Mouse (Mus musculus): ENCODE results near the gene Car14. TPM values are rescaled to one million over a fixed set of nuclear protein-coding genes. Genes with fewer than 3 reads are reported as not detected.

Gene Car14
- polyA plus RNA-seq, 1 experiment from 2014 or later, result 2.0 TPM

DNA sequence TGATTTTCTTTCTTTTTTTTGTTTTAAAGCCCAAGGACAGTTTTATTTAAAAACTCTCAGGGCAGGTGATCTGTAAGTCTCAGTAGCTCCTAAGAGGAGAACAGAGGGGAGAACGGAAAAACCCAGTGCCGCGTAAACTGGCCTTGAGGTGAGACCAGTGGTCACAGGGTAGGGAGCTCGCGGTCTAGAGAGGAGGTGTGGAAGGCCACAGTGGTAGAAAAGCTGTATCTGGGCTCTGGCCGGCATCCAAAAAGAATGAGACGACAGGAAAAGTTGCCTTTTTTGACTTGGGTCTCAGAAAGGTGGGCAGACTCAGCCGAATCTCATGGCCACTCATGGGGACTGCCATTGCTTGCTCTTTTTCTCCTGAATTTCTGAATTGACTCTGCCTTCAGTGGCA is 33.7 kb upstream of the Car14 start:
- Histone ChIP-seq H3K36me3 (peaks cover 89% of the 10 kb centered on the region), H3K27me3 (no peaks in the 10 kb centered on the region), H3K4me1 (no peaks in the 10 kb centered on the region; the same call in 1 of the 2 replicates), H3K27ac (replicated peaks) (no peak overlapping the region), H3K4me2 (replicated peaks) (no peak overlapping the region), H3K9ac (no peak overlapping the region), H3K4me3 (replicated peaks) (no peak overlapping the region), H3K9me3 (replicated peaks) (no peaks in the 10 kb centered on the region)
- ATAC-seq (ENCODE audit: insufficient number of reproducible peaks, low FRiP score, low TSS enrichment, low read depth), result no peak
- 96% methylated on average over 8 of the region's 8 CpGs for WGBS

DNA sequence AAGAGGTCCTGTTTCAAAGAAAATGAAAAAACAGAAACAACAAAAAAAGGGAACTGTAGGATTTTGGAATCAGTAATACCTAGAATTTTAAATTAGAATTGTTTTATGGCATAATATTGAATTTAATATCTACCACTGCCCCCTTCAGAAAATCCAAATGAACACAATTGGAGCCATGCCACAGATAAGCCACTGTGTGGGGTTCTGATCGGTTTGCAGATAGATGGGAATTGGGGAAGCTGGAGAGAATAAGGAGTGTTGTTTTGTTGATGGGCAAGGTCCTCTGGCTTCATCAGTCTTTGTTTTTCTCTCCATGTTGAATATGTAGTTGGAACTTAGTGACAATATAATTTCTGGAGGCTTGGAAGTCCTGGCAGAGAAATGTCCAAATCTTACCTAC is 30.0 kb upstream of the Car14 start:
- no peak overlapping the region for H3K9ac ChIP-seq
- H3K27ac ChIP-seq (replicated peaks), result no peak overlapping the region

DNA sequence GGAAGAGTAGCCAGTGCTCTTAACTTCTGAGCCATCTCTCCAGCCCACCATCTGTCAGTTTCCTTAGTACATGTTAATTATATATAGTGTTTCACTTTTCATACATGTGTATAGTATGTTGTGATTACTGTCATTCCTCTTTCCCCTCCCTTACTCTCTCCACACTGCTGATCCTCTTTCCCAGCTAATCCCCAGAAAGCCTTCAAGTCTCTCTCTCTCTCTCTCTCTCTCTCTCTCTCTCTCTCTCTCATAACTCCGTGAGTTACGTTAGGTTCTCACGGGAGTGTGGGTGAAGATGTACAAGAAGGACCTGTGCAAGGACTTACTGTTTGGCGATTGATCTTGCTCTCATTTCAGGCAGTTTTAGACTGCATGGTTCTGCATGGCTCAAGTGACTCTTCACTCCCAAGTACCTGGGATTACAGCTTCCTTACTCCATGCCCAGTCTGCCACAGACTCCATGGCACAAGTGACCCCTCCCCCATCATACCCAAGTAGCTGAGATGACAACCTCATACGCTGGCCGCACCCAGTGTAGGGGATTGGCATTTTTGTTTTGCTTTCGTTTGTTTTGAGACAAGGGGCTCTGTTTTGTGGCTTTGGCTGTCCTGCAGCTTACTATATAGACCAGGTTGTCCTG is 28.7 kb upstream of the Car14 start:
- Histone ChIP-seq H3K9me3 (replicated peaks) (no peaks in the 10 kb centered on the region), H3K27ac (replicated peaks) (no peak overlapping the region), H3K4me2 (replicated peaks) (no peak overlapping the region), H3K4me3 (replicated peaks) (no peak overlapping the region), H3K36me3 (peaks cover 39% of the 10 kb centered on the region), H3K27me3 (no peaks in the 10 kb centered on the region), H3K9ac (no peak overlapping the region), H3K4me1 (peaks cover 6% of the 10 kb centered on the region; the same call in 1 of the 2 replicates)
- 91% methylated on average over 7 of the region's 7 CpGs for WGBS
- no peak for ATAC-seq (ENCODE audit: insufficient number of reproducible peaks, low FRiP score, low TSS enrichment, low read depth)

More for the DNA sequence above, 30.0 kb upstream of the Car14 start:
- peaks cover 51% of the 10 kb centered on the region for H3K36me3 ChIP-seq
- ATAC-seq (ENCODE audit: insufficient number of reproducible peaks, low FRiP score, low TSS enrichment, low read depth), result no peak
- no peaks in the 10 kb centered on the region for H3K9me3 ChIP-seq (replicated peaks)
- H3K4me1 ChIP-seq, result 0 out of 2 replicates have a peak, but pooled peaks cover 3% of the 10 kb centered on the region
- no peaks in the 10 kb centered on the region for H3K27me3 ChIP-seq
- no peak overlapping the region for H3K4me2 ChIP-seq (replicated peaks)
- no peak overlapping the region for H3K4me3 ChIP-seq (replicated peaks)
- 88% methylated on average over 1 of the region's 1 CpGs for WGBS

DNA sequence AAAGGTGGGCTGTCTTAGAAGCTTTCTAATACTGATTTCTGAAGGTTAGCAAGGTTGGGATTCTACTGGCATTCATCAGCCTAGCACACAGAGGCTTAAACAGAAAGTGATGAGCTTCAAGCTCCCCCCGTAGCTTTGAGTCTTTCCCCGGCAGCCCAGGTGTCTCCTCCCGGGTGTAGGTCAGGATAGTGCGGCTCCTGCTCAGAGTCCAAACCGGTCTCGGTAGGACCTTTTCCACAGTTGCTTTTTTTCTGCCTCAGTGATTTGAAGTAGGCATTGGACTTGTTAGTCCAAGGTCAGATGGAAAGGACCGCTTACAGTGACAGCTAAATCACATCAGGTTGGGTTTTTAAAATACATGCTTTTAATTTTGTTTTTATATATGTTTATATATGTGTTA is 28.1 kb upstream of the Car14 start:
- Histone ChIP-seq H3K4me1 (peaks cover 6% of the 10 kb centered on the region; the same call in 1 of the 2 replicates), H3K4me2 (replicated peaks) (no peak overlapping the region), H3K9me3 (replicated peaks) (no peaks in the 10 kb centered on the region), H3K9ac (no peak overlapping the region), H3K36me3 (peaks cover 32% of the 10 kb centered on the region), H3K4me3 (replicated peaks) (no peak overlapping the region), H3K27me3 (no peaks in the 10 kb centered on the region), H3K27ac (replicated peaks) (no peak overlapping the region)
- ATAC-seq (ENCODE audit: insufficient number of reproducible peaks, low FRiP score, low TSS enrichment, low read depth), result no peak
- WGBS, result 92% methylated on average over 7 of the region's 7 CpGs

DNA sequence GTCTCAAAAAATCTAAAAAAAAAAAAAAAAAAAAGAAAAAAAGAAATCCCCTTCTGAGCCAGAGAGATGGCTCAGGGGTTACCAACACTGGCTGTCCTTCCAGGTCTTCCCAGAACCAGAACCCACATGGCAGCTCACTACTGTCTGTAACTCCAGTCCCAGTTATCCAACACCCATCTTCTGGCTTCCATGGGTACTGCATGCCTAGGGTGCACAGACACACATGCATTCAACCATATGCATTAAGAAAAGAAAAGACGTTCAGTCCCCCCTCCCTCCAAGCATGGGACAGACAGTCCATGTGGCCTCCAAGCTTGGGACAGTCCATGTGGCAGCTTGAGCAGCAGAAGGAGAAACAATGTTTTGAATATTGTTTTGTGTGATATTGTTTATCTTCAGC is 27.7 kb upstream of the Car14 start:
- H3K9ac ChIP-seq, result no peak overlapping the region
- H3K27ac ChIP-seq (replicated peaks), result no peak overlapping the region
- ATAC-seq (ENCODE audit: insufficient number of reproducible peaks, low FRiP score, low TSS enrichment, low read depth), result no peak
- H3K9me3 ChIP-seq (replicated peaks), result no peaks in the 10 kb centered on the region
- 50% methylated on average over 1 of the region's 1 CpGs for WGBS
- H3K4me1 ChIP-seq, result peaks cover 6% of the 10 kb centered on the region; the same call in 1 of the 2 replicates
- H3K4me2 ChIP-seq (replicated peaks), result no peak overlapping the region
- no peaks in the 10 kb centered on the region for H3K27me3 ChIP-seq
- no peak overlapping the region for H3K4me3 ChIP-seq (replicated peaks)
- H3K36me3 ChIP-seq, result peaks cover 28% of the 10 kb centered on the region

DNA sequence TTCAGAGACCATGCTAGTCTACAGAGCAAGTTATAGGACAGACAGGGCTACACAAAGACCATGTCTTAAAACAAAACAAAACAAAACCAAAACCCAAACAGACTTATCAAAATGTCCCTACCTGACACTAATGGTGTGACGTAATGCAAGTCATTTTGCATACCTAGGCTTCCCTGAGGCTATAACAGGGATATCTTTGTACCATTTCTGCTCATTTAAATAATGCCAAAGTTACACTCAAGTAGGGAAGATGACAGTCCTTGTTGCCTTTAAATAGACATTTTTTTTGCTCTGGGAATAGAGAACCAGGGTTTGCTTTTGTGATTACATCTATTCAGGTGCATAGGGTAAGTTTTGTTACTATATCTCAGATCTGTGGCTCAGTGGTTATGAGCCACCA is 27.0 kb upstream of the Car14 start:
- Histone ChIP-seq H3K36me3 (peaks cover 22% of the 10 kb centered on the region), H3K9ac (no peak overlapping the region), H3K9me3 (replicated peaks) (no peaks in the 10 kb centered on the region), H3K27ac (replicated peaks) (no peak overlapping the region), H3K4me1 (peaks cover 6% of the 10 kb centered on the region; the same call in 1 of the 2 replicates), H3K27me3 (no peaks in the 10 kb centered on the region), H3K4me2 (replicated peaks) (no peak overlapping the region), H3K4me3 (replicated peaks) (no peak overlapping the region)
- WGBS, result 89% methylated on average over 1 of the region's 1 CpGs
- ATAC-seq (ENCODE audit: insufficient number of reproducible peaks, low FRiP score, low TSS enrichment, low read depth), result no peak

DNA sequence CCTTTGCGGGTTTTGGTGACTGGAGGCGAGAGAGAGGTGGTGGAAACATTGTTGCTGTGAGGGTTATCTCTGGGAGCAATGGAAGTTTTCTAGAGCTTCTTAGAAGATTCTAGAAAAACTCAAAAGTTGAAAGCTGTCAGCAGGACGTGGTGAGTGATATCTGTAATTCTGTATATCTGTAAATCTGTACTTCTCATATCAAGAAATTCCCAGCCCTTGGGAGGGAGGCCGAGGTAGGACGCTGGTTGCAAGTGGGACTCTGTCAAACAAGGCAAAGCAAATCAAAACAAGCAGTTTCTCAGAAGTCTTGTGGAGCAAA is 25.9 kb upstream of the Car14 start:
- WGBS, result 2% methylated on average over 5 of the region's 5 CpGs
- ATAC-seq (ENCODE audit: insufficient number of reproducible peaks, low FRiP score, low TSS enrichment, low read depth), result no peak
- H3K27ac ChIP-seq (replicated peaks), result peak overlapping the region; percentile 94
- peaks cover 6% of the 10 kb centered on the region; the same call in 1 of the 2 replicates for H3K4me1 ChIP-seq
- no peaks in the 10 kb centered on the region for H3K27me3 ChIP-seq
- H3K4me2 ChIP-seq (replicated peaks), result peak overlapping the region; percentile 65
- H3K9ac ChIP-seq, result peak overlapping the region; percentile 93
- H3K36me3 ChIP-seq, result peaks cover 19% of the 10 kb centered on the region
- peak overlapping the region; percentile 88 for H3K4me3 ChIP-seq (replicated peaks)
- no peaks in the 10 kb centered on the region for H3K9me3 ChIP-seq (replicated peaks)

DNA sequence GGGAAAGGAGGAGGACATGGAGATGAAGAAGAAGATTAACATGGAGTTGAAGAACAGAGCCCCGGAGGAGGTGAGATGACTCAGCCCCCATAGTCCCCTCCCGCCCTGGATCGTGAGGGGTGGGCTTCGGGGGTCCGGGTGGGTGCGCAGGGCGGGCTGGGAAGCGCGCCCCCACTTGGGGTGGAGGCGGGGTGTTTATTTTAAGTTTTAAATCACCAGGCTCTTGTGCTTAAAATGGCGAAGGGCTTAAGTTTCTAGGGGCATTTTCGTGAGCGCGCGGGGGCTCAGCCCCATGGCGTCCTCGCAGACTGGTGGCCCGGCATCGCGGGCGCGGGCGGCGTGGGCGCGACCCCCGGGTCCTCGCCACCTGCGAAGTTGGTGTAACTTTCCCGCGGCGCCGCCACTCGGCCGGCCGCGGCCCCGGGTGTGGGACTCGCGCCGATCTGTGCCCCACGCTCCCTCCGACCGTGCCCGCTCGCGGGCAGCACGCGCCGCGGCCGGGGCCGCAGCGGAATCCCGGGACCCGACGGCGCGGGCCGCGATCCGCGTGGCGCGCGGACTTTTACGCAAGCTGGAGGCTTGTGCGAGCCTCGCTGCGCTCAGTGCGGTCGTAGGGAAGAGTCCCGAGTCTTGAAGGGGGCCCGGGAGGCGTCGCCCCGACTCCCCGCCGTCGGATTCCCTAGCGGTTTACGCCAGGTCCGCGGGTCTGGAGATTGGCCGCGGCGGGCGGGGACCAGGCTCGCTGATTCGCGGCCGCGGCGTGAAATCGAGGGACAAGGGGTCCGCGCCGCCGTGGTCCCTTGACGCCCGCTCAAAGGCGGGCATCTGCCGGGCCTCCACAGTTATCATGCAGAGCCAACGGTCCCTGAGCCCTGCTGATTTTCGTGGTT is 25.3 kb upstream of the Car14 start:
- Histone ChIP-seq H3K36me3 (peaks cover 13% of the 10 kb centered on the region), H3K4me1 (peaks cover 6% of the 10 kb centered on the region; the same call in 1 of the 2 replicates), H3K4me2 (replicated peaks) (peak overlapping the region; percentile 65), H3K27ac (replicated peaks) (peak overlapping the region; percentile 94), H3K27me3 (no peaks in the 10 kb centered on the region), H3K4me3 (replicated peaks) (peak overlapping the region; percentile 88), H3K9ac (peak overlapping the region; percentile 93), H3K9me3 (replicated peaks) (no peaks in the 10 kb centered on the region)
- WGBS, result under 1% methylated on average over 104 of the region's 105 CpGs
- no peak; the same call in 1 of the 2 replicates for ATAC-seq (ENCODE audit: insufficient number of reproducible peaks, low FRiP score, low TSS enrichment, low read depth)

DNA sequence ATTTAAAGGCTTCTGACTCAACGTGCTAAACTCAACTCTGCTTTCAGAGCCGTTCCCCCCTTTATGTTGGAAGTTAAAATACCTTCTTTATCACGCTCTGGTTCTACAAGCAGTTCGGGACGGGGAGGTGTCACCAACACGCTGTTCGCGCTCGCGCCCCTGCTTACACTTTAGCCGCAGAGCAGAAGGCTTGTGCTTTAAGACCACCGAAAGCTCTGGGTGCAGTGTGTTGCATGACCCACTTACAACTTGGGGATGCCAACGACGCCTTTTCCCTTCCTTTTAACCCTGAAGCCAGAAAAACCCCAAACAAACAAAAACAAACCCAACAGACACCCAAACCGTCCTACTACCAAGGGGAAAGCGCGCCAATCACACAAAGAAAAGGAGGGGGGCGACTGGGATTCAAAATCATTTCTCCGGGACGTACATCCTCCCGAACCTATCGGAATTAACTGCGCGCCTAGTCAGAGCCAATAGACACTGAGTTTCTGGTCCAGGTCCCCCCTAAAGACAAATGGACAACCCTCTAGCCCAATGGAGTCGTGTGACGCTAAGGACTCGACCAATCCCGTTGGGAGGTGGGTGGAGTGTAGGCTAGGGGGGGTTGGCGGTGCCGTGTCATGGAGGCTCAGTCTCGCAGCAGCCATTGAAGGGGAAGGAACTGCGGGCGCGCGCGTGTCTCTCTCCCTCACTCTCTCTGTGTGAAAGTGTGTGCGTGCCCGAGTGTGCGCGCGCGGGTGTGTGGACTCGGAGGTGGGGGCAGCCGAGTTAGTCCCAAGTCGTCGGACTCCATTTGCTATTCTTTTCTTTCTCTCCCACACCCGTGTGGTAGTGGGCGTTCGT is 24.4 kb upstream of the Car14 start, which contains the start of gene Anp32e:
Gene Anp32e, plus strand, starts transcription at position 589 of the 846 bp plus-strand sequence.
- Histone ChIP-seq H3K27me3 (no peaks in the 10 kb centered on the region), H3K9ac (peak within 1 kb of the TSS; percentile 93), H3K9me3 (replicated peaks) (no peaks in the 10 kb centered on the region), H3K27ac (replicated peaks) (peak within 1 kb of the TSS; percentile 94), H3K4me3 (replicated peaks) (peak within 1 kb of the TSS; percentile 88), H3K4me1 (peaks cover 6% of the 10 kb centered on the region; the same call in 1 of the 2 replicates), H3K36me3 (peaks cover 4% of the 10 kb centered on the region; the same call in 1 of the 2 replicates), H3K4me2 (replicated peaks) (peak within 1 kb of the TSS; percentile 65)
- under 1% methylated on average over 49 of the region's 49 CpGs for WGBS
- peak; percentile 100 for ATAC-seq (ENCODE audit: insufficient number of reproducible peaks, low FRiP score, low TSS enrichment, low read depth)

DNA sequence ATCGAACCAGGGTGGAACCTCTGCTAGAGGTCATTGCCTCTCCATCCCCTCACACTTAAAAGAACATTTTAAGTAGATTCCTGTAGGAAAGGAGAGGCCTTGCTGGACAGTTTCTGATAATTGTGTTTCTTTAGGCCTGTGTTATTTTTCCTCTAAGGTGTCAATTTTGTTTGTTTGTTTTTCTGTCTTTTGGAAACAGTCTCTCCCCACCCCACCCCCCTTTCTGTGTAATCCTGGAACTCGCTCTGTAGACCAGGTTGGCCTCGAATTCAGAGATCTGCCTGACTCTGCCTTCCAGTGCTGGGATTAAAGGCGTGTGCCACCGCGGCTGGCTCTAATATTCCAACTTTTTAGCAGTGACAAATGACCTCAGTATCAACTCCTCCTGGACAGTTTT is 23.8 kb upstream of the Car14 start:
- Histone ChIP-seq H3K4me2 (replicated peaks) (peak overlapping the region; percentile 65), H3K4me3 (replicated peaks) (peak overlapping the region; percentile 88), H3K27me3 (no peaks in the 10 kb centered on the region), H3K36me3 (no peaks in the 10 kb centered on the region), H3K9ac (0 out of 2 replicates have a peak overlapping the region, but pooled peaks have one; percentile 34), H3K9me3 (replicated peaks) (no peaks in the 10 kb centered on the region), H3K27ac (replicated peaks) (peak overlapping the region; percentile 84), H3K4me1 (peaks cover 6% of the 10 kb centered on the region; the same call in 1 of the 2 replicates)
- no peak for ATAC-seq (ENCODE audit: insufficient number of reproducible peaks, low FRiP score, low TSS enrichment, low read depth)
- WGBS, result 68% methylated on average over 6 of the region's 6 CpGs

Measured in embryonic facial prominence, embryonic 15.5 days (tissue).